Mouse (Mus musculus) embryonic facial prominence, embryonic 10.5 days (tissue): ENCODE data around the gene Smyd2. TPM values are rescaled to one million over a fixed set of nuclear protein-coding genes. Genes with fewer than 3 reads are reported as not detected.

Experiments used
- DNase-seq: peaks from one replicate; pipeline ENCODE4 v3.0.0-alpha.2; 2017; ENCODE audit warnings: low spot score
- H3K27ac ChIP-seq: fragments of 300-500 bp; sonication (generic); replicated peaks from 2 replicates; pipeline ENCODE4 v1.5.1; 2016; ENCODE audit warnings: mild to moderate bottlenecking
- H3K27me3 ChIP-seq: fragments of 300-500 bp; sonication (generic); replicated peaks from 2 replicates; pipeline ENCODE4 v1.6.1; 2016; ENCODE audit warnings: low read depth, mild to moderate bottlenecking; ENCODE audit not compliant: poor library complexity, severe bottlenecking
- H3K36me3 ChIP-seq: fragments of 300-500 bp; sonication (generic); replicated peaks from 2 replicates; pipeline ENCODE4 v1.6.1; 2016; ENCODE audit warnings: mild to moderate bottlenecking, moderate library complexity
- H3K4me1 ChIP-seq: fragments of 300-500 bp; sonication (generic); 2 replicates; pipeline ENCODE4 v1.6.1; 2016
- H3K4me3 ChIP-seq: fragments of 300-500 bp; sonication (generic); 2 replicates; pipeline ENCODE4 v1.5.1; 2016; ENCODE audit warnings: mild to moderate bottlenecking, moderate library complexity
- H3K9me3 ChIP-seq: fragments of 300-500 bp; sonication (generic); 2 replicates; pipeline ENCODE4 v1.6.1; 2016; ENCODE audit warnings: mild to moderate bottlenecking
- WGBS: fragments of 180-500 bp; shearing (Covaris S2); methylation state at CpG from one replicate; pipeline ENCODE4 v1.1.7; 2016; 5-methylcytosine and 5-hydroxymethylcytosine counted together
- polyA plus RNA-seq: library from polyadenylated mRNA; unstranded; fragments of >200 nt; fragmentation: Nextera tagmentation; extraction: Ambion mirVana; gene quantifications from 2 replicates; pipeline ENCODE4 v1.2.1, GENCODE M21; 2016

Smyd2 gene
- polyA plus RNA-seq, 1 experiment from 2014 or later = 78.5 TPM

DNA sequence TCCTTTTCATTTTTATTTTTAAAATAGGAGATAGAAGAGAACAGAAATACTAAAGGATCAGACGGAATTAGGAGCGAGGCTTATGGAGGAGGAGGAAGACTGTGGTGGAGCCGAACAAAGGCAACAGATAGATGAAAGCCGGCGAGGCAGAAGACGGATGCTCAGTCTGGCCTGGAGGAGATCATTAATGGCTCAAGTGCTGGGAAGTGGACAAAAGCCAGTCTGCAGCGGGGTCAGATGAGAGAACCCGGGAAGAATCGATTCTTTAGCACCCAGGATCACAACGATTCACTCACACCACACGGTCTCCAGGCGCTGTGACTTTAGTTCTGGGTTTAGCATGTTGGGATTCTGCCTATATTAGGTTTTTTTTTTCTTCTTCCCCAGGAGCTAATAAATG lies 10.0 kb upstream of the Smyd2 start:
- H3K9me3 ChIP-seq = no peaks in the 10 kb centered on the region
- WGBS = 68% methylated on average over 12 of the region's 12 CpGs
- DNase-seq = no peak
- H3K4me1 ChIP-seq = peaks cover 21% of the 10 kb centered on the region
- H3K4me3 ChIP-seq = no peak overlapping the region
- H3K27ac ChIP-seq = no peak overlapping the region
- H3K27me3 ChIP-seq = no peaks in the 10 kb centered on the region
- no peaks in the 10 kb centered on the region for H3K36me3 ChIP-seq

DNA sequence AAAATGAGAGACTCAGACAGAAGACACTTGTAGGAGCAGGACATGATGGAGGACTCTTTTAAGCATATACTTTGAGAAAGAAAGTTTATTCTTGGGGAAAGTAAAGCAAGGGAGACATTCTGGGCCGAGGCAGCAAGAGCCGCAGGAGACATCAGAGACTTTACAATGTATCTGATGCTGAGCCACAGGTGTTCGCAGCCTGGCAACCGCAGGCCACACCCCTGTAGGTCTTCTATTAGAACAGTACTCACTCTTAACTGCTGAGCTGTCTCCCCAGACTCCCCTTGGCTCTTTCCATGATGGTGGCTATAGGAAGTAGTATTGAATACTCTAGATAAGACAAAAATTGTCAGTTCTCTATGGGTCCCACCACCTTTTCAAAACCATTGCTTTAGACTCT lies 7.7 kb upstream of the Smyd2 start:
- no peak overlapping the region for H3K27ac ChIP-seq
- 63% methylated on average over 4 of the region's 4 CpGs for WGBS

DNA sequence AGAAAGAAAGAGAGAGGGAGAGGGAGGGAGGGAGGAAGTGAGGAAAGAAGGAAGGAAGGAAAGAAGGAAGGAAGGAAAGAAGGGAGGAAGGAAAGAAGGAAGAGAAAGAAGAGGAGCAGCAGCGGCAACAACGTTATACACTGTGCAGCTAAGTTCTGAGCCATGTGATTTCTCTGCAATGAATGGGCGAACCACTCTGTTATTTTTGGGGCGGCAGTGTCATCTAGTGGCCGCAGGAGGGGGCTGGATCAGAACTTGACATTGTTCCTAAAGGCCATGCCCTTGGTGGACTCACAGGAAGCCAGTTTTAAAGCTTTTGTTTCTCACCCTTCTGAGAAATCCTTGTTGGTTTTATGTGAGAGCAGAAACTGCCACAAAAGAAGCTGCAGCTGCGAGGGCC lies 5.5 kb upstream of the Smyd2 start:
- Histone ChIP-seq H3K9me3 (no peaks in the 10 kb centered on the region), H3K27ac (no peak overlapping the region), H3K4me1 (peaks cover 18% of the 10 kb centered on the region), H3K27me3 (peaks cover 33% of the 10 kb centered on the region), H3K4me3 (no peak overlapping the region), H3K36me3 (no peaks in the 10 kb centered on the region)
- WGBS = 9% methylated on average over 6 of the region's 6 CpGs
- peak; percentile 73 for DNase-seq

More for the DNA sequence above, 7.7 kb upstream of the Smyd2 start:
- no peak overlapping the region for H3K4me3 ChIP-seq
- H3K27me3 ChIP-seq = peaks cover 14% of the 10 kb centered on the region
- H3K36me3 ChIP-seq = no peaks in the 10 kb centered on the region
- no peaks in the 10 kb centered on the region for H3K9me3 ChIP-seq
- H3K4me1 ChIP-seq = peaks cover 25% of the 10 kb centered on the region
- no peak for DNase-seq

DNA sequence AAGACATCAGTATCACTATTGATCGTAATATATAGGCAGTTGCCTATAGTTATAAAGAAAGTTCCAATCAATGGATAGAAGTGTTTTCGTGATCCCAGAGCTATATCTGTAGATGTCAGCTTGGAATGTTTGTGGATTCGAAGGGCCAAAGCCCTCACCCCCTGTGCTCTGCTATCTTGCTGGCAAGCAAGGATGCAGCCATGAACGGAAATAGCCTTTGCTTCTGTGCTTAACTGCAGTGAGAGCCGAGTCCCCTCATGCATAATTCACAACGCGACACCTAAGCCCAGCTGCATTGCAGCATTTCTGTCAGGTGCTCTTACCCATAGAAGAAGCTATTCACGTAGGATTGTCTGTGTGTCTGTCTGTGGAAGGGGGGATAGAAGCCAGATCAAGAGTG lies 4.1 kb upstream of the Smyd2 start:
- Histone ChIP-seq H3K4me1 (peaks cover 30% of the 10 kb centered on the region), H3K4me3 (no peak overlapping the region), H3K27me3 (peaks cover 33% of the 10 kb centered on the region), H3K27ac (no peak overlapping the region), H3K9me3 (no peaks in the 10 kb centered on the region), H3K36me3 (no peaks in the 10 kb centered on the region)
- no peak for DNase-seq
- 72% methylated on average over 8 of the region's 8 CpGs for WGBS

DNA sequence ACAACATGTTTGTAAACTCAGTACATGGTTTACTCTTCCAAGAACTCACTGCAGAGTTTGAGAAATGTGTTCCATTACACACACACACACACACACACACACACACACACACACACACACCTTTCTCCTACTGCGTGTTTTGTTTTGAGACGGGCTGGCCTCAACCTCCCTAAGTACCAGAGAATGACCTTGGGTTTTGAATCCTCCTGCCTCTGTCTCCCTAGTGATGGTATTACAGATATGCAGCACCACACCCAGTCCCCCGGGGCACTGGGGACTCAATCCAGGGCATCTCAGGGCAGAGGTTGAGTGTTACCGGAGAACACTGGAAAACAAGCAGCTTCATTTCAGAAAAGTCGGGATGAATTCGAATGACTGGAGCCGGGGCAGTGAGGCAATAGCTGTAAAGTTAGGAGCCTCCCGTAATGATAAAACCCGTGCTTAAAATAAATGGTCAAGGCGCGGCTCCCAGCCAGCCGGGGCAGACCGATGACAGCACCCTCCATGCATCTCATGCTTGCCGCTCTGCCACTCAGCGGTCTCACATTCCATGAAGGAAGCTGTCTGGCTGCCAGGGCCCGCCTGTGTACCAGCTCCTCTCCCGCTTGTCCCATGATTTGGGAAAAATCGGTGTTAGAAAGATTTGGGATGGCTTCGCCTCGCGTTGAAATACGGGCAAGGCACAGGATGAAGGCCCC lies 1.9 kb upstream of the Smyd2 start:
- H3K4me3 ChIP-seq = no peak overlapping the region
- no peak for DNase-seq
- peaks cover 38% of the 10 kb centered on the region for H3K27me3 ChIP-seq

DNA sequence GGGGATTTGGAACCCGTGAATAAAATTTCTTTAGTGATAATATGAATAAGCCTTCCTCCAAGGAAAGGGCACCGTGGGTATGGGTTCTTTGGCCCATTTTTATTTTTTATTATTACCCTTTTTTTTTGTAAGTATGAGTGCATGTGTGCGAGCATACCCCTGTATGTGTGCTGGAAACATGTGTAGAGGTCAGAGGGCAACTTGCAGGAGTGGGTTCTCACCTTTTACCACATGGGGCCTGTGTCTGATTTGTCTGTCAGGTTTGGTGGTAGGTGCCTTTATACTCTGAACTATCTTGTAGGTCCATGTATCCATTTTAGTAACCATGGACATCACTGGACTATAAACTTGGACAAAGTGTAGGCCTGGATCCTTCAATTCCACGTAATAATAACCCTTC lies 994 bp upstream of the Smyd2 start:
- Histone ChIP-seq H3K36me3 (no peaks in the 10 kb centered on the region), H3K27me3 (peaks cover 46% of the 10 kb centered on the region), H3K9me3 (no peaks in the 10 kb centered on the region), H3K4me3 (no peak overlapping the region), H3K4me1 (peaks cover 53% of the 10 kb centered on the region), H3K27ac (no peak overlapping the region)
- 68% methylated on average over 4 of the region's 4 CpGs for WGBS
- DNase-seq = no peak

More for the DNA sequence above, 1.9 kb upstream of the Smyd2 start:
- H3K36me3 ChIP-seq = no peaks in the 10 kb centered on the region
- 76% methylated on average over 22 of the region's 22 CpGs for WGBS
- H3K27ac ChIP-seq = no peak overlapping the region
- H3K9me3 ChIP-seq = no peaks in the 10 kb centered on the region
- H3K4me1 ChIP-seq = peaks cover 44% of the 10 kb centered on the region

DNA sequence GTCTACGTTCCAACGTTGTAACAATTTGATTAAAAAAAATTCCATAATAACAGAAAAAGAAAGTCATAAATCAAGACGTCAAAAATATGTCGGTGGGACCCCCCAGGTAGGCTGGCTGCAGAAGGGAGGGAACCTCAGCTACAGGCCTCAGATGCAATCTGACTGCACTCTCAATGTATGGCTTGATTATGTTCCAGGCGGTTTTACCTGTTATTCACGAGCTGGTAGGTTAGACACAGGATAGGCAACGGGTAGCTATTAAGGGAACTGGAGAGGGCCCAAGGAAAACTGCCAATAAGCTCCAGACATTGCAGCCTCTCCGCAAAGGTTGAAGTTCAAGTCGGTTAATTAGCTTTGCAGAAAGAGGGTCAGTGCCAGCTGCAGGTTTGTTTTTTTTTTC lies 558 bp upstream of the Smyd2 start:
- H3K36me3 ChIP-seq = no peaks in the 10 kb centered on the region
- peaks cover 48% of the 10 kb centered on the region for H3K27me3 ChIP-seq
- 14% methylated on average over 9 of the region's 9 CpGs for WGBS
- H3K4me1 ChIP-seq = peaks cover 53% of the 10 kb centered on the region
- H3K9me3 ChIP-seq = no peaks in the 10 kb centered on the region
- peak overlapping the region; percentile 89 for H3K4me3 ChIP-seq
- H3K27ac ChIP-seq = peak overlapping the region; percentile 95
- DNase-seq = no peak

DNA sequence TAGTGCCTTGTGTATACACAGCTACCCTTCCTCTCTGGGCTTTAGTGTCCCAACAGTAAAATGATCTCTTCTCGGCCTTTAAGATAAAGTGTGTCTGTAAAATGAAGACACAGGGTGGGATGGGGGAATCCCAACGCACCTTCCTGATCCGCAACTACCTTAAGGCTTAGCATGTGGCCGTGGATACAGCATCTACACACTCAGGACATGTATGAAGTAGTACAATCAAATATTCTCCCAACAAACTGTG lies 670 bp downstream of the Smyd2 start:
- DNase-seq = no peak
- peak overlapping the region; percentile 89 for H3K4me3 ChIP-seq
- H3K27ac ChIP-seq = peak overlapping the region; percentile 95
- H3K9me3 ChIP-seq = no peaks in the 10 kb centered on the region
- H3K4me1 ChIP-seq = peaks cover 59% of the 10 kb centered on the region
- H3K36me3 ChIP-seq = no peaks in the 10 kb centered on the region
- 6% methylated on average over 4 of the region's 4 CpGs for WGBS
- H3K27me3 ChIP-seq = peaks cover 45% of the 10 kb centered on the region

DNA sequence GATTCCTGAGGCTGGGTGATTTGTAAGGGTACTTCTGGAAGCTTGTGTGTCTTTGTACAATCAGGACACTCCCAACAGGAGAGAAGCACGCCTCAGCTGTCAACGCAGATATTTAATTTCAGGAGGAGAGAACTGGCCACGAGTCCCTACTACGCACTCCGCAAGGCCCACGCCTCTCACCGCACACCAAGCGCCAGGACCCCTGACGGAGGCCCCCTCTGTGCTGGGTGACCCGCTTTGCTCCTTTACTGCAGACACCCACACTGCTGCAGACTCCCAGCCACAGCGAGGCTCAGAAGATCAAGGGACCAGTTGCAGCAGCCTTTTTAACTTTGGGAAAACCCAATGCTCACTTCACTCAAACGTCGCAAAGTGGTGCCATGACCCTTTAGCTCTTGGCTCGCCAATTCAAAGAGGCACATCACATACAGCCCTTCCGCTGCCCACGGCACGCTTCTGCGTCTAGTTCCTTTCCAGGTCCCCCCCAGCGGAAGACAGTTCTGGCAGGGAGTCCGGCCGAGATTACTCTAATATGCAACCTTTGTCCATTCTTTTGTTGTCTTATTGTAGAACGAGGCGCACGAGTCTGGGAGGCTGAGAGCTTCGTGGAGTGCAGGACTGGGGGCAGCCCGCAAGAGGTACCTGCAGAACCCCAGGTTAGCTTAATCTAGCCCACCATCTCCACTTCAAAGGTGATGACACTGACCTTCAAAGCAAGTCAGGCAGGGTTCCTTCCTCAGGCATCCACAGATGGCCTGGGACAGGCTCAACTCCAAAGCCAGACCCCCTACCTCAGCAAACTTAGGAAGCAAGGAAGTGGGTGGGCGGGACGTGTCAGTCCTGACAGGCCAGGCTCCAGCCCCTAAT lies 1.2 kb downstream of the Smyd2 start:
- Histone ChIP-seq H3K9me3 (no peaks in the 10 kb centered on the region), H3K27ac (peak overlapping the region; percentile 95), H3K36me3 (no peaks in the 10 kb centered on the region), H3K4me3 (peak overlapping the region; percentile 89), H3K4me1 (peaks cover 65% of the 10 kb centered on the region), H3K27me3 (peaks cover 44% of the 10 kb centered on the region)
- 45% methylated on average over 28 of the region's 28 CpGs for WGBS
- peak; percentile 57 for DNase-seq

DNA sequence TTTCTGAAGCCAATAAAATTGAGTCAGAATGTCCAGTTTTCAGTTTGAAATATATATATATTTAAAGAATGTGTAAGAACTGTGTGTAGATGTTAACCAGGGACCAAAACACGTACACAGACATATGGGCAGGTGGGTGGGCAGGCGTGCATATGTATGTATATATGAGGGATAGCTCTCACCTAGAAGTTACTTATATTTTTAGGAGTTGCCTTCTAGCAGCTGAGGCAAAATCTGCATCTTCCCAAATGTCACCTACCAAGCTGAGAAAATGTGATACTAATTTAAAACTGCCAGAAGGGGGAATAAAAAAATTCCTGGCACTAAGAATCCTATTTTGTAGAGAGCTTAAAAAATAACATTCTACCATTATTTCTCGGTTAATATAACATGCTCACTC lies 2.4 kb downstream of the Smyd2 start:
- H3K4me3 ChIP-seq = no peak overlapping the region
- WGBS = 91% methylated on average over 3 of the region's 3 CpGs
- H3K27ac ChIP-seq = no peak overlapping the region
- DNase-seq = no peak
- H3K27me3 ChIP-seq = peaks cover 32% of the 10 kb centered on the region
- H3K4me1 ChIP-seq = peaks cover 69% of the 10 kb centered on the region
- H3K9me3 ChIP-seq = no peaks in the 10 kb centered on the region
- 0 out of 2 replicates have a peak, but pooled peaks cover 2% of the 10 kb centered on the region for H3K36me3 ChIP-seq

DNA sequence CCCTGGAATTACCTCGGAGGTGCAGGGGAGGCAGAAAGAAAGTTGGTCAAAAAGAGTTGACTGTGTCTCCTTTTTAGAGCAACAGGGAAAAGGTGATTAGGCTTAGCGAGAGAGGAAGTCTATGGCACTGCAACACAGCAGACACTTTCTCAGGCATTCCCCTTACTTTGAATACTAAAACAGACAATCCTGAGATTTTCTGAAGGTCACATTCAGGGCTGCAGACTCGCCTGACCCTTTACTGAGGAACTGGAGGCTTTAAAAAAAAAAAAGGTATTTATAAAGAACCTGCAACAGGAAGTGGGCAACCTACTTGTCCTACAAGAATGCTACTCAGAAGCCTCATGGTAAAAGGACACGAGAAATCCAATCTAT lies 5.0 kb downstream of the Smyd2 start:
- no peak overlapping the region for H3K4me3 ChIP-seq
- no peaks in the 10 kb centered on the region for H3K9me3 ChIP-seq
- H3K4me1 ChIP-seq = peaks cover 69% of the 10 kb centered on the region
- peak overlapping the region; percentile 74; the same call in 1 of the 2 replicates for H3K27ac ChIP-seq
- H3K27me3 ChIP-seq = peaks cover 14% of the 10 kb centered on the region; the same call in 1 of the 2 replicates
- WGBS = 42% methylated on average over 4 of the region's 4 CpGs
- peaks cover 13% of the 10 kb centered on the region for H3K36me3 ChIP-seq
- DNase-seq = no peak

DNA sequence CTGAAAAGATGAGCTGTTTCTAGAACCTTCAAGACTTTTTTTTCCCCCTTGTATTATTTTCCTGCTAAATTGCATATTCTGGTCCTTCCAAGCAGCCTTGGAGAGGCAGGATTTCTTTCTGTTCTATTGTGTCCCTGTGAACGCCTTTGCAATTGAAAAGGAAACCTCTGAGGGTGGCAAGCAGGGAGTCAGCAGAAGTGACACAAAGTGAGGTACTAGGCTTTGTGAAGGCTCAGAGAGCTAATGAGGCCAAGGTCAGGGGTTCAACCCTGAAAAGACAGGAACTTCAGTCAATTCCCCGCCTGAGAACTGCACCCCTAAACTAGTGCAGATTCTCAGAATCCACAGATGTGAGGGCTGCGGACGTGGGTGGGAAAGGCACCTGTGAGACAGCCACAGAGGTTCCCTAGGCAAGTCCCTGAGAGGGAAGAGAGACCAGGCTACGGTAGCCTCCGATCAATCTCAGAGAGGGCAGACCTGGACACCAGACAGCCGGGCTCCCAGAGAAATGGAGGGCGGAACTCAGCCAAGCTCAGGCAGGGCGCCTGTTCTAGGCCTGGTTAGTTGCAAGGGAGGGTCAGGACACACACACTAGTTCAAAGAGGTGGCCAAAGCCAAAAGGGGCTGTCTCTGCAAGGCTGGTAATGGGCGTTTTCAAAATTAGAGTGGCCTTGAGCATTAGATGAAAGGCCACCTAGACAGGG lies 5.6 kb downstream of the Smyd2 start:
- WGBS = 47% methylated on average over 10 of the region's 10 CpGs
- peaks cover 65% of the 10 kb centered on the region for H3K4me1 ChIP-seq

More for the DNA sequence above, 5.6 kb downstream of the Smyd2 start:
- H3K4me3 ChIP-seq = no peak overlapping the region
- no peak for DNase-seq
- no peaks in the 10 kb centered on the region for H3K9me3 ChIP-seq
- peaks cover 14% of the 10 kb centered on the region; the same call in 1 of the 2 replicates for H3K27me3 ChIP-seq
- peaks cover 13% of the 10 kb centered on the region for H3K36me3 ChIP-seq
- H3K27ac ChIP-seq = peak overlapping the region; percentile 74
